18 mouse cellular contexts compared by ENCODE assay signal in the genomic region with DNA sequence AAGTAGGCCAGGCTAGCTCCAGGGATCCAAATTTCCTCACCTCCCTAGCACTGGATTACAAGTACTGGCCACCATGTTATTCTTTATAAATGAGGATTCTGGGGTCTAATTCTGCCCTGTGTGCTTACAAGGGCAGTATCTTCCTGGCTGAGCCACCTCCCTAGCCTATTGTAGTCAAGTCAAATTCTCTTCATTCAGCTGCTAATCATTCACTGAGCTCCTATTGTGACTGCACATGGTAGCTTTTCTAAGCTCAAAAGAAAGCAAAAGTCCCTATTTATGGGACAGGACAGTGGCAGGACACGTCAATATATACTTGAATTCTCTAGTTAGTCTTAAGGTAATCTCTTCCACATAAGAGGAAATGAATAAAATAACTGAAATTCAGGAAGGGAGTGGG.
"Had no signal": no experiment of that assay in that cellular context is flagged by ENCODE, and none has a peak within 500 bp of the region (broad histone marks: within the 10 kb centered on the region; RNA-seq: fewer than 3 reads in every experiment).

No protein-coding gene starts in this region.

- H3K4me1 ChIP-seq: kidney, embryonic 15.5 days; limb, embryonic 12.5 days; limb, embryonic 15.5 days; stomach, embryonic 15.5 days had no signal

- H3K4me2 ChIP-seq: kidney, embryonic 15.5 days; limb, embryonic 12.5 days; limb, embryonic 15.5 days; liver, embryonic 11.5 days; lung, embryonic 14.5 days; stomach, embryonic 15.5 days had no signal

- ATAC-seq: liver, postnatal 0 days; lung, postnatal 0 days had no signal

- H3K9me3 ChIP-seq: kidney, embryonic 15.5 days; limb, embryonic 12.5 days; limb, embryonic 15.5 days; stomach, embryonic 15.5 days had no signal

- H3K27me3 ChIP-seq: kidney, embryonic 15.5 days; limb, embryonic 12.5 days; limb, embryonic 15.5 days; stomach, embryonic 15.5 days had no signal

- H3K9ac ChIP-seq: kidney, embryonic 15.5 days; limb, embryonic 12.5 days; limb, embryonic 15.5 days; liver, embryonic 14.5 days; liver, postnatal 0 days; lung, embryonic 14.5 days; stomach, embryonic 15.5 days had no signal

- H3K36me3 ChIP-seq: kidney, embryonic 15.5 days; limb, embryonic 12.5 days; limb, embryonic 15.5 days; stomach, embryonic 15.5 days had no signal

- DNase-seq: kidney, adult 11 months; kidney, adult 8-10 months; kidney, postnatal 14 days; kidney, postnatal 4 days; left cerebral cortex, postnatal 4 days; liver, postnatal 0 days; lung, embryonic 14.5 days; right cerebral cortex, postnatal 25 days; spleen, adult 18-20 months; thymus, postnatal 25 days had no signal

- H3K4me3 ChIP-seq: kidney, embryonic 15.5 days; limb, embryonic 12.5 days; limb, embryonic 15.5 days; stomach, embryonic 15.5 days had no signal

- H3K27ac ChIP-seq: kidney, embryonic 15.5 days; limb, embryonic 12.5 days; limb, embryonic 15.5 days; liver, embryonic 14.5 days; macrophage; stomach, embryonic 15.5 days had no signal
